Mouse (Mus musculus): ENCODE measurements around the gene Slc26a3. TPM values are rescaled to one million over a fixed set of nuclear protein-coding genes. Genes with fewer than 3 reads are reported as not detected.

Slc26a3 gene
- polyA plus RNA-seq, 1 experiment from 2014 or later: not detected

GRCm38 (mm10) chr12:31380878-31381277 lies 9.8 kb upstream of the Slc26a3 start:
- Histone ChIP-seq H3K9me3 (no peaks in the 10 kb centered on the region), H3K27me3 (no peaks in the 10 kb centered on the region), H3K9ac (no peak overlapping the region), H3K36me3 (no peaks in the 10 kb centered on the region), H3K27ac (replicated peaks) (no peak overlapping the region), H3K4me2 (no peak overlapping the region), H3K4me1 (replicated peaks) (peaks cover 3% of the 10 kb centered on the region), H3K4me3 (no peak overlapping the region)
- 21% methylated on average over 2 of the region's 2 CpGs for WGBS
- no peak for ATAC-seq (ENCODE audit: low read depth)

- no peaks in the 10 kb centered on the region for H3K4me1 ChIP-seq (replicated peaks)
- H3K4me2 ChIP-seq: no peak overlapping the region
- no peaks in the 10 kb centered on the region for H3K9me3 ChIP-seq
- no peaks in the 10 kb centered on the region for H3K36me3 ChIP-seq
- ATAC-seq (ENCODE audit: low read depth): no peak
- no peak overlapping the region for H3K9ac ChIP-seq
- no peak overlapping the region for H3K27ac ChIP-seq (replicated peaks)
- H3K4me3 ChIP-seq: no peak overlapping the region
- no peaks in the 10 kb centered on the region for H3K27me3 ChIP-seq
- WGBS: 71% methylated on average over 2 of the region's 2 CpGs
Measured at GRCm38 (mm10) chr12:31382451-31382850, 8.2 kb upstream of the Slc26a3 start.

GRCm38 (mm10) chr12:31387303-31387702 lies 3.4 kb upstream of the Slc26a3 start:
- Histone ChIP-seq H3K9ac (no peak overlapping the region), H3K4me3 (no peak overlapping the region), H3K36me3 (no peaks in the 10 kb centered on the region), H3K4me1 (replicated peaks) (no peaks in the 10 kb centered on the region), H3K27ac (replicated peaks) (no peak overlapping the region), H3K9me3 (no peaks in the 10 kb centered on the region), H3K27me3 (no peaks in the 10 kb centered on the region), H3K4me2 (no peak overlapping the region)
- 58% methylated on average over 3 of the region's 3 CpGs for WGBS
- no peak for ATAC-seq (ENCODE audit: low read depth)

- Histone ChIP-seq H3K36me3 (no peaks in the 10 kb centered on the region), H3K9ac (no peak overlapping the region), H3K4me1 (replicated peaks) (no peaks in the 10 kb centered on the region), H3K4me3 (no peak overlapping the region), H3K27ac (replicated peaks) (no peak overlapping the region), H3K9me3 (no peaks in the 10 kb centered on the region), H3K27me3 (no peaks in the 10 kb centered on the region), H3K4me2 (no peak overlapping the region)
- no peak for ATAC-seq (ENCODE audit: low read depth)
- 93% methylated on average over 12 of the region's 12 CpGs for WGBS
Measured at GRCm38 (mm10) chr12:31391696-31392095, 1.0 kb downstream of the Slc26a3 start.

GRCm38 (mm10) chr12:31395895-31396294 lies 5.2 kb downstream of the Slc26a3 start:
- Histone ChIP-seq H3K4me2 (no peak overlapping the region), H3K4me1 (replicated peaks) (no peaks in the 10 kb centered on the region), H3K9me3 (no peaks in the 10 kb centered on the region), H3K27ac (replicated peaks) (no peak overlapping the region), H3K9ac (no peak overlapping the region), H3K4me3 (no peak overlapping the region), H3K36me3 (no peaks in the 10 kb centered on the region), H3K27me3 (no peaks in the 10 kb centered on the region)
- 94% methylated on average over 1 of the region's 1 CpGs for WGBS
- ATAC-seq (ENCODE audit: low read depth): no peak

GRCm38 (mm10) chr12:31397709-31398108 lies 7.0 kb downstream of the Slc26a3 start:
- WGBS: 87% methylated on average over 4 of the region's 4 CpGs
- H3K27ac ChIP-seq (replicated peaks): no peak overlapping the region

GRCm38 (mm10) chr12:31400821-31401220 lies 10.2 kb downstream of the Slc26a3 start:
- Histone ChIP-seq H3K4me1 (replicated peaks) (no peaks in the 10 kb centered on the region), H3K27ac (replicated peaks) (no peak overlapping the region), H3K27me3 (no peaks in the 10 kb centered on the region), H3K36me3 (no peaks in the 10 kb centered on the region), H3K9ac (no peak overlapping the region), H3K9me3 (no peaks in the 10 kb centered on the region), H3K4me2 (no peak overlapping the region), H3K4me3 (no peak overlapping the region)
- ATAC-seq (ENCODE audit: low read depth): no peak
- 89% methylated on average over 1 of the region's 1 CpGs for WGBS

More at GRCm38 (mm10) chr12:31397709-31398108, 7.0 kb downstream of the Slc26a3 start:
- no peak for ATAC-seq (ENCODE audit: low read depth)
- Histone ChIP-seq H3K9ac (no peak overlapping the region), H3K4me1 (replicated peaks) (no peaks in the 10 kb centered on the region), H3K27me3 (no peaks in the 10 kb centered on the region), H3K4me3 (no peak overlapping the region), H3K9me3 (no peaks in the 10 kb centered on the region), H3K36me3 (no peaks in the 10 kb centered on the region), H3K4me2 (no peak overlapping the region)

GRCm38 (mm10) chr12:31401930-31402329 lies 11.3 kb downstream of the Slc26a3 start:
- 91% methylated on average over 6 of the region's 6 CpGs for WGBS
- Histone ChIP-seq H3K36me3 (no peaks in the 10 kb centered on the region), H3K9me3 (no peaks in the 10 kb centered on the region), H3K27ac (replicated peaks) (no peak overlapping the region), H3K27me3 (no peaks in the 10 kb centered on the region), H3K4me3 (no peak overlapping the region), H3K4me1 (replicated peaks) (no peaks in the 10 kb centered on the region), H3K4me2 (no peak overlapping the region), H3K9ac (no peak overlapping the region)
- no peak for ATAC-seq (ENCODE audit: low read depth)

- 82% methylated on average over 5 of the region's 5 CpGs for WGBS
- H3K4me2 ChIP-seq: no peak overlapping the region
- ATAC-seq (ENCODE audit: low read depth): no peak
Measured at GRCm38 (mm10) chr12:31404575-31405240, 14.0 kb downstream of the Slc26a3 start.

GRCm38 (mm10) chr12:31415971-31416370 lies 25.3 kb downstream of the Slc26a3 start:
- Histone ChIP-seq H3K4me3 (no peak overlapping the region), H3K27ac (replicated peaks) (no peak overlapping the region), H3K36me3 (no peaks in the 10 kb centered on the region), H3K4me1 (replicated peaks) (no peaks in the 10 kb centered on the region), H3K27me3 (no peaks in the 10 kb centered on the region), H3K9ac (no peak overlapping the region), H3K9me3 (no peaks in the 10 kb centered on the region), H3K4me2 (no peak overlapping the region)
- no peak for ATAC-seq (ENCODE audit: low read depth)
- 74% methylated on average over 2 of the region's 2 CpGs for WGBS

More at GRCm38 (mm10) chr12:31404575-31405240, 14.0 kb downstream of the Slc26a3 start:
- Histone ChIP-seq H3K9ac (no peak overlapping the region), H3K4me3 (no peak overlapping the region), H3K36me3 (no peaks in the 10 kb centered on the region), H3K9me3 (no peaks in the 10 kb centered on the region), H3K27me3 (no peaks in the 10 kb centered on the region), H3K4me1 (replicated peaks) (no peaks in the 10 kb centered on the region), H3K27ac (replicated peaks) (no peak overlapping the region)

- ATAC-seq (ENCODE audit: low read depth): no peak
- Histone ChIP-seq H3K4me2 (no peak overlapping the region), H3K4me1 (replicated peaks) (no peaks in the 10 kb centered on the region), H3K27me3 (no peaks in the 10 kb centered on the region), H3K9me3 (no peaks in the 10 kb centered on the region), H3K36me3 (no peaks in the 10 kb centered on the region), H3K27ac (replicated peaks) (no peak overlapping the region), H3K9ac (no peak overlapping the region), H3K4me3 (no peak overlapping the region)
- 83% methylated on average over 3 of the region's 3 CpGs for WGBS
Measured at GRCm38 (mm10) chr12:31421901-31422574, 31.4 kb downstream of the Slc26a3 start.

GRCm38 (mm10) chr12:31437791-31438190 lies 47.1 kb downstream of the Slc26a3 start:
- Histone ChIP-seq H3K27ac (replicated peaks) (no peak overlapping the region), H3K9ac (no peak overlapping the region), H3K36me3 (no peaks in the 10 kb centered on the region), H3K4me3 (no peak overlapping the region), H3K9me3 (no peaks in the 10 kb centered on the region), H3K4me2 (no peak overlapping the region), H3K4me1 (replicated peaks) (no peaks in the 10 kb centered on the region), H3K27me3 (peaks cover 2% of the 10 kb centered on the region; the same call in 1 of the 2 replicates)
- WGBS: 71% methylated on average over 6 of the region's 6 CpGs
- no peak for ATAC-seq (ENCODE audit: low read depth)
